Mouse (Mus musculus) G1E (cell line): ENCODE measurements around the gene Cebpe. TPM values are rescaled to one million over a fixed set of nuclear protein-coding genes. Genes with fewer than 3 reads are reported as not detected.

Experiments used
- ATAC-seq: 2 replicates; pipeline ENCODE4 v1.8.0; 2016; ENCODE audit warnings: mild to moderate bottlenecking; ENCODE audit not compliant: insufficient number of reproducible peaks, poor library complexity, low FRiP score, severe bottlenecking; ENCODE audit errors: extremely low read depth
- DNase-seq: peaks from one replicate; pipeline ENCODE4 v3.0.0; 2012; ENCODE audit warnings: low spot score
- H3K27me3 ChIP-seq: 2 replicates; pipeline ENCODE4 v1.6.1; 2012; ENCODE audit warnings: mild to moderate bottlenecking, low read length, inconsistent platforms; ENCODE audit not compliant: insufficient read depth
- H3K36me3 ChIP-seq: replicated peaks from 2 replicates; pipeline ENCODE3; 2012; ENCODE audit warnings: mild to moderate bottlenecking, inconsistent platforms
- H3K4me1 ChIP-seq: 2 replicates; pipeline ENCODE4 v1.6.1; 2012; ENCODE audit warnings: low read depth, low read length, inconsistent platforms, mixed read lengths; ENCODE audit not compliant: insufficient read depth
- H3K4me3 ChIP-seq: 2 replicates; pipeline ENCODE4 v1.5.1; 2012; ENCODE audit warnings: low read depth, mild to moderate bottlenecking, inconsistent platforms, low read length, moderate library complexity, mixed read lengths
- H3K9me3 ChIP-seq: replicated peaks from 2 replicates; pipeline ENCODE4 v1.6.1; 2012; ENCODE audit warnings: inconsistent platforms
- CTCF ChIP-seq: IDR thresholded peaks from 2 replicates; pipeline ENCODE4 v1.5.1; 2012; ENCODE audit warnings: low read depth, low read length, inconsistent platforms, mixed read lengths
- GATA1 ChIP-seq: IDR thresholded peaks from 2 replicates; pipeline ENCODE4 v1.6.1; 2012; ENCODE audit warnings: borderline replicate concordance, low read length, inconsistent platforms, mixed read lengths
- GATA2 ChIP-seq: IDR thresholded peaks from 2 replicates; pipeline ENCODE4 v1.6.1; 2012; ENCODE audit warnings: low read depth, low read length, inconsistent platforms, borderline replicate concordance
- POLR2AphosphoS5 ChIP-seq: IDR thresholded peaks from 2 replicates; pipeline ENCODE4 v1.6.1; 2012; ENCODE audit warnings: low read depth, low read length, inconsistent platforms; ENCODE audit not compliant: insufficient replicate concordance
- TAL1 ChIP-seq: conservative IDR thresholded peaks from 2 replicates; pipeline ENCODE4 v1.6.1; 2012; ENCODE audit warnings: low read depth, low read length, inconsistent platforms, mixed read lengths
- polyA plus RNA-seq: library from polyadenylated mRNA; stranded (reverse); fragments of >175 nt; gene quantifications from 2 replicates; pipeline ENCODE4 v1.2.3, GENCODE M21; 2012
- total RNA-seq, 2 experiments: library from RNA; stranded (forward) in 1 of 2; stranded (reverse) in 1 of 2; fragments of 200-1000 nt in 1 of 2; fragments of >200 nt in 1 of 2; fragmentation: Nextera tagmentation in 1 of 2; gene quantifications; 2 replicates each; pipeline ENCODE4 v1.2.3; 2014 to 2017

Cebpe gene
- total and polyA plus RNA-seq, 3 experiments: 0.16 to 11.1 (median 0.90) TPM

GRCm38 (mm10) chr14:54686063-54686521, 25.9 kb downstream of the Cebpe start, which contains the start of gene 1700123O20Rik:
1700123O20Rik (plus strand) TSS chr14:54686216.
- peaks cover 57% of the 10 kb centered on the region for H3K36me3 ChIP-seq
- peak; percentile 24 for ATAC-seq
- peak within 1 kb of the TSS; percentile 97 for H3K4me3 ChIP-seq

GRCm38 (mm10) chr14:54685471-54685870, 26.5 kb downstream of the Cebpe start:
- DNase-seq (peak; percentile 14), ATAC-seq (no peak)
- Histone ChIP-seq H3K9me3 (no peaks in the 10 kb centered on the region), H3K4me3 (peak overlapping the region; percentile 97), H3K36me3 (peaks cover 55% of the 10 kb centered on the region), H3K27me3 (no peaks in the 10 kb centered on the region), H3K4me1 (peaks cover 40% of the 10 kb centered on the region)
- no peak for TF ChIP-seq GATA1
- no peak for TF ChIP-seq CTCF
- no peak for TF ChIP-seq TAL1
- no peak for TF ChIP-seq POLR2AphosphoS5
- no peak for TF ChIP-seq GATA2

More at GRCm38 (mm10) chr14:54686063-54686521, 25.9 kb downstream of the Cebpe start, which contains the start of gene 1700123O20Rik:
- Histone ChIP-seq H3K27me3 (no peaks in the 10 kb centered on the region), H3K4me1 (peaks cover 40% of the 10 kb centered on the region), H3K9me3 (no peaks in the 10 kb centered on the region)
- TF ChIP-seq POLR2AphosphoS5 (no peak), CTCF (no peak), GATA2 (no peak)
- DNase-seq: peak; percentile 75

GRCm38 (mm10) chr14:54682396-54682795, 29.6 kb downstream of the Cebpe start:
- ATAC-seq: no peak

GRCm38 (mm10) chr14:54678657-54679304, 33.2 kb downstream of the Cebpe start:
- Histone ChIP-seq H3K9me3 (no peaks in the 10 kb centered on the region), H3K4me3 (no peak overlapping the region), H3K36me3 (peaks cover 86% of the 10 kb centered on the region), H3K27me3 (no peaks in the 10 kb centered on the region), H3K4me1 (peaks cover 40% of the 10 kb centered on the region)
- no peak for ATAC-seq
- TF ChIP-seq GATA2 (no peak), GATA1 (no peak), TAL1 (no peak), POLR2AphosphoS5 (no peak), CTCF (no peak)
- no peak for DNase-seq

More at GRCm38 (mm10) chr14:54682396-54682795, 29.6 kb downstream of the Cebpe start:
- TF ChIP-seq CTCF: no peak
- no peak for TF ChIP-seq GATA1
- TF ChIP-seq TAL1: no peak
- no peak for TF ChIP-seq POLR2AphosphoS5
- TF ChIP-seq GATA2: no peak
- Histone ChIP-seq H3K9me3 (no peaks in the 10 kb centered on the region), H3K4me1 (peaks cover 24% of the 10 kb centered on the region), H3K36me3 (peaks cover 58% of the 10 kb centered on the region), H3K4me3 (no peak overlapping the region), H3K27me3 (no peaks in the 10 kb centered on the region)
- DNase-seq: no peak

GRCm38 (mm10) chr14:54676290-54676689, 35.7 kb downstream of the Cebpe start:
- H3K27me3 ChIP-seq: no peaks in the 10 kb centered on the region

GRCm38 (mm10) chr14:54674317-54674716, 37.7 kb downstream of the Cebpe start:
- H3K4me3 ChIP-seq: no peak overlapping the region
- peaks cover 31% of the 10 kb centered on the region for H3K4me1 ChIP-seq
- H3K27me3 ChIP-seq: no peaks in the 10 kb centered on the region
- no peak for TF ChIP-seq GATA2
- no peak for TF ChIP-seq TAL1
- no peak for TF ChIP-seq GATA1
- no peak for TF ChIP-seq POLR2AphosphoS5
- no peak for TF ChIP-seq CTCF
- peaks cover 88% of the 10 kb centered on the region for H3K36me3 ChIP-seq
- no peak for ATAC-seq
- no peaks in the 10 kb centered on the region for H3K9me3 ChIP-seq
- no peak for DNase-seq

More at GRCm38 (mm10) chr14:54676290-54676689, 35.7 kb downstream of the Cebpe start:
- H3K4me1 ChIP-seq: peaks cover 31% of the 10 kb centered on the region
- DNase-seq: no peak
- H3K9me3 ChIP-seq: no peaks in the 10 kb centered on the region
- TF ChIP-seq TAL1 (no peak), GATA1 (no peak), CTCF (no peak), POLR2AphosphoS5 (no peak)
- ATAC-seq: no peak
- H3K36me3 ChIP-seq: peaks cover 86% of the 10 kb centered on the region
- no peak overlapping the region for H3K4me3 ChIP-seq
